Mouse (Mus musculus): ENCODE data around the gene 1110004F10Rik.
A peak's percentile ranks its signal among the peaks of the same experiment; 100 is the strongest.
"Not testable (repeated sequence)": the region's sequence is repeated elsewhere in the genome, so short reads cannot be mapped to it uniquely, and the experiment has no call there.

1110004F10Rik gene

DNA sequence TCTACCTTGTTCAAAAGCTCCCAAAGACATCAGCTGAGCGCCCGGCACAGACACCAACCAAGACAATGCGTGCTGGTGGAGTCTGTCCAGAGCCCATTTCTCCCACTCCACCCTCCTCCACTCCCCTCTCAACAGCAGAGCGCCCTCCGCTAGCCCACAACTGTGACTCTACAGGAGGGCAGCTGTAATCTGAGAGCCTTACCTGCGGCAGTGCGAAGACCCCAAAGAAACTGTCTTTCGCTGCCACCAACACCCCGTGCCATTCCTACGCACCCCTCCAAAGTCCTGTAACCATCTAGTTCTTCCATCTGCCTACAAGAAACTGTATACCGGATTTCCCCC, at the start of gene 1110004F10Rik:
Gene 1110004F10Rik (plus strand): TSS at position 202 of the 342 bp plus-strand sequence.
- DNase-seq (ENCODE audit: low spot score), result no peak

DNA sequence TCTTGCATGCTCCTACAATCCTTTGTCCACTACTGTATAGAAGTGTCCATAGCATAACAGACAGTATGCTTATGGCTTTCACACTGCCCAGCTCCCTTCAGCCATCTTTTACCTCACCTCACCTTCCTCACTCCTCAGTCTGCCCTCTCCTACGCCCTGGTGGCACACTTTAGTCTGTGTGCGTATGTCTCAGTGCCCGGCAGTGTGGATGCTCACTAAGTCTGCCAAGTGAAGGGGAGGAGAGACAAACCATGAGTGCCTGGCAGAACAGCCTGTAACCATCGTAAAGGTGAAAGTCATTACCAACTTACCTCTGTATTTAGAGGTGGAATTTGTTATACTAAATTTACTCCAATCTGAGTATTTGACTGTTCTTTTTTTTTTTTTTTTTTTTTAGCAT, 36.5 kb upstream of the 1110004F10Rik start:
- DNase-seq (ENCODE audit: low spot score), result no peak

- DNase-seq (ENCODE audit: low spot score), result no peak
These were observed 9.2 kb upstream of the 1110004F10Rik start for GRCm38 (mm10) chr7:116029991-116030390.

GRCm38 (mm10) chr7:116030597-116031387, 8.4 kb upstream of the 1110004F10Rik start:
- DNase-seq (ENCODE audit: low spot score), result peak; percentile 7

DNA sequence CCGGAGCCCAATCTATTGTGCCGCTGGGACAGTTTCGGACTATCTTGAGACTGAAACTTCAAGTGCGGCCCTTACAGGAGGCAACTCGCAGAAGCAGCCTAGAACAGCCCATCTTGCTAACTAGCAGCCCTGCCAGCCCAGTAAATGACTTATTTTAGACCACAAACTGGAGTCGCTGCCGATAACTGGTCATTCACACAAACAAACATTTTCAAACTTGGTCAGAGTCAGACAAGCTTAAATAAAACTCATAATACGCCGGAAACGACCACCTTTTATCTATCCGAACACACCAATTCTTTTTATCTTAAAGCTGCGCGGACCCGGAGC, 7.8 kb upstream of the 1110004F10Rik start:
- DNase-seq (ENCODE audit: low spot score), result no peak

DNA sequence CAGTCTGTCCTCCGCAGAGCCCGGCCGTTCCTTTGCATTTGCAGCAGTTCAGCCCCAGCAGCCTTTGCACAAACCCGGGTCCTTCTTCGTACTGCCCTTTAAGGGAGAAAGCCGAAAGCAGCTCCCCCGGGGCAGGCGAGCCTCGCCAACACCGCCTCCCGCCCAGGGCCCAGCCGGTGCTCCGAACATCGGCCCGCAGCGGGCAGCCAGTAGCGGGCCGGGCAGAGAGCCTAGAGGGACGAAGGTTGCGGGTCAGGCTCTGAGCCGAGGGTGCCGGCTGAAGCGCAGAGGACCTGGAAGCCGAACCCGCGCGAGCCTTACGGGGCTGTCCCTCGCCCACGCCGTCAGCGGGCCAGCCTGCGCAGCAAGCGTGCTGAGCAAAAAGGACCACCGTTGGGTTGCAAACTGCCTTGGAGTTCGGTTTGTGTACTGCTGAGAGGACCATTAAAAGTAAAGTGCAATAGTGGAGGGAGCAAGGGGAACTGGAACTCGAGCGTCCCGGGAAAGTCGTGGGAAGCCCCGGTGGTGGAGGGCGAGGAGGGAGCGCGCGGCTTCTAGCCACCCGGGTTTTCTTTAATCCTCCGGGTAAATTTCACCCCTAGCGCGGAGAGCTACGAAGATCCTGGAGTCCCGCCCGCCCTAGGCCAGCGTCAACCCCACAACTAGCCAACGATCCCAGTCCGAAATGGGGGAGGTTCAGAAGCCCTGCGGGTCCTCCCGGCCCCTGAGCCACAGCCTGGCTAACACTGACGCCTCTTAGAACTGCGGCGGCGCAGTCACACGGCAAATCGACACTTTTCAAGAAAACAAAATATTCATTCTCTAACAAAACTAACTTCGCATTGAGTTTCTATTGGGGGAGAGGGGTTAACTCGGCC, 7.2 kb upstream of the 1110004F10Rik start:
- DNase-seq (ENCODE audit: low spot score), result no peak

- peak; percentile 82 for DNase-seq (ENCODE audit: low spot score)
These were observed 6.4 kb upstream of the 1110004F10Rik start for GRCm38 (mm10) chr7:116032596-116033307.

GRCm38 (mm10) chr7:116033371-116034241, 5.6 kb upstream of the 1110004F10Rik start:
- peak; percentile 37 for DNase-seq (ENCODE audit: low spot score)

- peak; percentile 16 for DNase-seq (ENCODE audit: low spot score)
These were observed 4.9 kb upstream of the 1110004F10Rik start for GRCm38 (mm10) chr7:116034282-116034758.

GRCm38 (mm10) chr7:116035504-116035903, 3.7 kb upstream of the 1110004F10Rik start:
- no peak for DNase-seq (ENCODE audit: low spot score)

DNA sequence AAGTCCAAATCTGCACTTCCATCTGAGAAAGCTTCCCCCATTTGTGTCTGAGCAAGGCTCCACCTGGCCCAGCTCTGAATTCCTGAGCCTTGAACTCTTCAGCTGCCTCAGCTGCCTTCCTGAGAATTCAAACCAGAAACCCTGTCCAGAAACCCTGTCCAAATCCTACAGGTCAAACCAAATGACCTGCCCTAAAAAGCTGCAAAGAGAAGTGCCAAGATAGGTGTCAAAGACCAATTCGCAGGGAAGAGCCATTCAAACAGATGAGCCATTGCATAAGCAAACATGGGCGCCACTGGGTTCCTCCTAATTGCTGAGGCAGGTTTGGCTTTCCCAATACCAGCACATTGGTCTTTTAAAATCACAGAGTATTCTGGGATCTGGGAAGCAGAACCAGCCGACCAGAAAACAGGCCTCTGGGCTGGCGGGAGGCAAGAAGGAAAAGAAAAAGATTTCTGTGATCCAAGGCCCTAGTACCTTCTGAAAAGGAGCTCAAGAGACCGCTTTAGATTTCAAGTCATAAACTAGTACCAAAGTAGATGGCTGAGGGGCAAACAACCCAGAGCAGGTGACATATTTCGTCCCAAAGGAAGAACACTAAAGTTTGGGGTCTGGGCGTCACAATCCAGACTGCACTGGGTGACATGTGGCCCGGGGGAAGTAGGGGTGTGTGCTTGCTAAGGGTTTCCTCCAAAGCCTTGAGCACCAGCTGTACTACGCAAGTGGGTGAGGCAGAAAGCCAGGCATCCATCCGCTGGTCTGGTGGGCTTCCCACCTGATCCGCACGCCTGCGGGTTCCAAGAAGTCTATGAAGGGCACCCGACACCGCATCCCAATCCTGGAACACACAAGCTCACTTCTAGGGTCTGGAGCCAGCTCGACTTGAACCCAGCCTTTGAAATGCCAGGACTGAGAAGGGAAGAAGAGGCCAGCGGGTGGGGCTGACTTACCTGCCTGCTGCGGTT, 2.3 kb upstream of the 1110004F10Rik start:
- DNase-seq (ENCODE audit: low spot score), result no peak

GRCm38 (mm10) chr7:116038024-116038423, 1.2 kb upstream of the 1110004F10Rik start:
- DNase-seq (ENCODE audit: low spot score), result no peak

GRCm38 (mm10) chr7:116038511-116038910, 686 bp upstream of the 1110004F10Rik start, which contains the start of gene Sox6:
Gene Sox6 (minus strand): TSS chr7:116038796.
- DNase-seq (ENCODE audit: low spot score), result no peak

- peak; percentile 89 for DNase-seq (ENCODE audit: low spot score)
These were observed 605 bp downstream of the 1110004F10Rik start for GRCm38 (mm10) chr7:116039538-116040466.

DNA sequence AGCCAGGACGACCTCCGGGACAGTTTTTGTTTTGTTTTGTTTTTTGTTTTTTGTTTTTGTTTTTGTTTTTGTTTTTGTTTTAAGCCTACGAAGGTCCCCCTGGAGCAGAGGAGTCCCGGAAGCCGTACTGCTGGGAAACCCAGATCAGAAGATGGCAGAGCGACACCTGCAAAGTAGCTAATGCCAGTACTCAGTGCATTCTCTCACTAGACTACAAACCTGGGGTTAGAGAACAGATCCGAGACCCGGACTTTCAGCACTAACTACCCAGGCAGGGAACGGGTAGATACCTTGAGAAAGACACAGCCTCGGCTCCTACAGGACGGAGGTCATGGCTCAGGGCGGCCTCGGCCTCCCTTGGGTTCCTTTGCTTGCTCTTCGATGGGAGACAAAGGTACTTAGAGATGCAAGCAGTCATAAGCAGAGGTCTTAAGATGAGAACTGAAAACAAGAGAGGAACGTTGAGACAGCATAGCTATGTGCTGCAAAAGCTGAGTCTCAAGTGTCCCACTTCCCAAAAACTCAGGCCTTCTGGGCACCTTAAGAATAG, 1.3 kb downstream of the 1110004F10Rik start:
- no peak for DNase-seq (ENCODE audit: low spot score)

DNA sequence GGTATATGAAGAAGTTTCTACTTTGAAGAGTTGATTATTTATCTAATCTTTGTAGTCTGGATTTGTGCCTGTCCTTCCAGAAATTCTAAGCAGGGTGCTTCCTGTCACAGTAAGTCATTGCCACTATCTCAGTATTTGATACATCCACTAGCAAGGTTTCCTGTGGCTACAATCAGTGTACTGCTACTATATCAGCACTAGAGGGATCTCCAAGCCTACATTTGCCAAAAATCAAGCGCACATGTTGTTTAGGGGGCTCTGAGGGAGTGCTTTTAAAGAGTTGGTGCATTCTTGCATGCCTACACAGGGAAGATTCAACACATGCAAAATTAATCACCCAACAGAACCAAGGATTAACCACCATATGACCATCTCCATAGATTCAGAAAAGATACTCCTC, 21.5 kb downstream of the 1110004F10Rik start:
- DNase-seq (ENCODE audit: low spot score), result no peak

DNA sequence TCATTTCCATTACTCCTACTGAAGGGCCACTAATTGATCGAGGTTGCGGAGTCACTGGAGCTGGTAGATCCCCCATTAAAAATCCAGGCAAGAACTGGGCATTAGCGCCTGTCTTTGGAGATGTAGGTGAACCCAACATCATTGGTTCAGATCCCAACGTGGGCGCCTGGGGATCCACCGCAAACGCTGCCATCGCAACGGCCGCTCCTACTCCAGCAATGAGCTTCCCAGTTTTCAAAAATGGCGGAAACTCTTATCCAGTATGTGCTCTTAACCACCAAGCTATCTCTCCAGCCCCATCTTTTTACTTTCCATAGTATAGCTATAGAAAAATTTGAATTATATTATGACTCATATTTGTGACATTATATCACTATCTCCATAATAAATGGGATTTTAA, 45.2 kb downstream of the 1110004F10Rik start, which contains the start of gene Gm4353:
Gene Gm4353 (minus strand): TSS at position 270 of the 400 bp plus-strand sequence.
- DNase-seq (ENCODE audit: low spot score), result not testable (repeated sequence)

- peak; percentile 96 for DNase-seq (ENCODE audit: low spot score)
These were observed 53.7 kb downstream of the 1110004F10Rik start for GRCm38 (mm10) chr7:116092710-116093465.
